Mouse (Mus musculus): ENCODE data around the gene Tnnt1.
"Not testable (repeated sequence)": the region's sequence is repeated elsewhere in the genome, so short reads cannot be mapped to it uniquely, and the experiment has no call there.

Gene Tnnt1

DNA sequence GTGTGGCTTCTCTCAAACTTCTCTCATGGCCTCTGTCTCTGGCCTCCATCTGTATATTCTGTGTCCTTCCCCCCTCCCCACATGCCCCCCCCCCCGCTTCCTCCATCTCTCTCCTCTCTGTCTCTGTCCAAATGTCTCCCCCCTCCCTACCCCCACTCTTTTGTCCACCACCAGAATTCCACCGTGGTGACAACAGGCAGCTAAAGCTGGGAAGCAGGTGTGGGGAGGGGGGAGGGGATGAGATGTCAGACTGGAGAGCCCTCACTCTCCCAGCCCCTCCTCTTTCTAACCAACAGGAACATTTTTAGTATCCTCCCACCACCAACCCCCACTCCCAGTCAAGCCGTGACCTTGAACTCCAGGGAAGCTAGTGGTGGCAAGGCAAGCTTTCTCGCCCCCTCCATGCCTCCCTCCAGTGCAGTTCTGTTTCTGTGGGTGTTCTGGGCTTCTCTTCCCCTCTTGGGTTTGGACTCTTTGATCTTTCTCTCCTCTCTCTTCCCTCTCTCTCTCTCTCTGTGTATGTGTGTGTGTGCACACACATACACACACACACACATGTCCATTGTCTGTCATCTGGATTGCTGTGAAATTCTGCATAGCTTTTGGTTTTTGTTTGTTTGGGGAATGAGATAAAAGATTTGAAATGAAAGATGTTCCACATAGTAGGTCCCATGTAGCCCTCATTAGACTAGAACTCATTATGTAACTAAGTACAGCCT is at the start of gene Tnnt1:
Gene Tnnt1, minus strand, starts transcription at position 51 of the 719 bp plus-strand sequence.
- no peak for DNase-seq (ENCODE audit: low read depth)

DNA sequence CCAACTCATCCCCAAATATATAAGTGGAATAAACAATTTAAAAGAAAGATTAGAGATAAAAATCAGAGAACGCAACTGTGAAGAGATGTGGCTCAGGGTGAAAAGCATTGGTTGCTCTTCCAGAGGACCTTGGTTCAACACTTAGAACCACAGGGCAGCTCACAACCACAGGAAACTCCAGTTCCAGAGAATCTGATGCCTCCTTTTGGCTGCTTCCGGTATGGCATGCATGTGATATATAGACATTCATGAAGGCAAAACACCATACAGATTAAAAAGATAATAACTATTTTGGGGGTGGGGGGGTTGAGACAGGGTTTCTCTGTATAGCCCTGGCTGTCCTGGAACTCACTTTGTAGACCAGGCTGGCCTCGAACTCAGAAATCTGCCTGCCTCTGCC is 46.5 kb upstream of the Tnnt1 start:
- no peak for DNase-seq (ENCODE audit: low read depth)

DNA sequence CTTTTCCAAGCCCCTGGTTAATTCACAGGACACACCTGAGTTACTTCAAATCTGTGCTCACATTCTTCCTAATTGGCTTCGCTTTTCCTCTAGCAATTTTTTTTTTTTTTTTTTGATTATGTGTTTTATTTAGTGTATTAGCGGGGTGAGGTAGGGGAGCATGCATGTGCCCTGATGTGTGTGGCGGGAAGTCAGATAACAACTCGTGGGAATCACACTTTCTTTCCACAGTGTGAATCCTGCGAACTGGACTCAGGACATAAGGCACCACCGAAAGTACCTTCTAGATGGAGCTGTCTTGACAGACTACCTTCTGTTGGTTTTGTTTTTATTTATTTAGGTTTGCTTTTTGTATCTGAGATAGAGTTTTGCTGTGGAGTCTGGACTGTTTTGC is 41.0 kb upstream of the Tnnt1 start:
- no peak for DNase-seq (ENCODE audit: low read depth)

DNA sequence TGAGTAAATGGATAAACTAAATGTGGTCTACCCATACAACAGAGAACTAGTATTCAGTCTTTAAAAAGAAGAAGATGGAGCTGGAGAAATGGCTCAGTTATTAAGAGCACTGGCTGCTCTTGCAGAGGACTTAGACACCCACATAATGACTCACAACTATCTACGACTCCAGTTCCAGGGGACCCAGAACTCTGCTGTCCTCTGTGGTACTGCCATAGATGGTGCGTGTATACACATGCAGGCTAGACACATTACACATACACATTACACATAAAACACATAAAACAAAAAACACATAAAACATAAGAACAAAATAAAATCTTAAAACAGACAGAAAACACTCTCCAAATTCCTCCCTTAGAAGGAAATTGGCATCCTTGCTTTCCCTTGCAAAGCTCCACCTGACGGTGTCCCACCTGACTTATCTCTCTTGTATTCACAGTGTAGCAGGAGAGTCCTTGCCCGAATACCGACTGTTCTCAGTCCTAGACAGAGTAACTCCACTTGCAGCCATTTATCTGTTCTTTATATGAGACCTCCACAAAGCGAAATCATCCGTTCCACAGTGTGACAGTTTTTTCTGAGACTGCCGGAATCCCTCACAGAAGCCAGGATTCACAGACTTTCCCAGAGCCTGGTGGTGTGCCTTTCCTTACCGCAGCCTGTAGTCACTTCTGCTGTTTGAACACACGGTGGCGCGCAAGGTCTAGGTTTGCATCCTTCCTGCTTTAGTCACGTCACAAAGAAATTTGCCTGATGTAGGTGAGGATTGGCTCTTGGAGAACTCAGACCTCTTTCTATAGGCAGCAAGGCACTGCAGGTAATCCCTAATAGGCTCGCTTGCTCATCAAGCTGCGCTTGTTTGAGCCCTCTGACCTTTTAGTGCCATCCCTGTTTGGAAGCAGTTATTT is 40.3 kb upstream of the Tnnt1 start:
- peak; percentile 71 for DNase-seq (ENCODE audit: low read depth)

DNA sequence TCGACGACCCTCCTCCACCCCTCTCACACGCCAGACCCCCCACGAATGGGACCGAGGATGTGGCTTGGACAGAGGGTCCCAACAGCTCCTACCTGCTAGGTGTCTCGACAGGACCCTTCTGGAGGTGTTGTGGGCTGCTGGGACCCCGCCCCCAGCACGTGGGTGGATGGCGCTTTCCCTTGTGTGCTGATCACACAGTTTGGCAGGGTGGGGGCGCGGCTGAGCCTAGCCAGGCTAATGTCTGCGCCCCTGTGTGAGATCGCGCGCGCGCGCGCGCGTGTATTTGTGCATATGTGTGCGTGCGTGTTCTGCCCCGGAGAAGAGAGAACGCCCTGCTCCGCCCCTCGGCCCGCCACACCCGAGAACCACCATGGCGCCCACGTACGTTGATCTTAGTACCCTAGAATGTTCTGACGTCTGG is 31.0 kb upstream of the Tnnt1 start, which contains the start of gene Syt5:
Gene Syt5, minus strand, starts transcription at position 321 of the 421 bp plus-strand sequence.
- no peak for DNase-seq (ENCODE audit: low read depth)

DNA sequence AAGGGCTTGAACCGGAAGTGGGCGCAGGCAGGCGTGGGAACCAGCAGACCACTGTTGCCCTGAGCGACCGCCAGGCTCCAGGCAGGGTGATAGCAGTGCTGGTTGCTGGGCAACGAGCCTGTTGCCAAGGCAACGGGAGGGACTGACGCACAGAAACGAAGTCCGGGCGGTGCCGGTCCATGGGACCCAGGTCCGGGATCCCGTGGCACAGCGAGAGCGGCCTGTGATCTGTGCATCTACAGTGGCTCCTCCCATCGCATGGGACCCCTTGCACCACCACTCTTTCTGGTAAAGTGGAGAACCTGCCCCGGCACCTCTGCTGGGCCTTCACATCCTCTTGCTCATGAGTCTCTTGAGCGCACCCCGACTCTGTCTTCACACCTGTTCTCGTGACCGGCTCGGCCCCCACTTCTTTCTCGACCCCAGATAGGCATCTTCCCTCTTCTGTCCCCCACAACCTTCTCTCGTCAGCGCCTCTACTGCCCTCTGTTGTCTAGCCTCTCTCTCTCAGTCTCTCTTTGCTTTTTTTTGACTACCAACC is 30.5 kb upstream of the Tnnt1 start:
- DNase-seq (ENCODE audit: low read depth), result no peak

DNA sequence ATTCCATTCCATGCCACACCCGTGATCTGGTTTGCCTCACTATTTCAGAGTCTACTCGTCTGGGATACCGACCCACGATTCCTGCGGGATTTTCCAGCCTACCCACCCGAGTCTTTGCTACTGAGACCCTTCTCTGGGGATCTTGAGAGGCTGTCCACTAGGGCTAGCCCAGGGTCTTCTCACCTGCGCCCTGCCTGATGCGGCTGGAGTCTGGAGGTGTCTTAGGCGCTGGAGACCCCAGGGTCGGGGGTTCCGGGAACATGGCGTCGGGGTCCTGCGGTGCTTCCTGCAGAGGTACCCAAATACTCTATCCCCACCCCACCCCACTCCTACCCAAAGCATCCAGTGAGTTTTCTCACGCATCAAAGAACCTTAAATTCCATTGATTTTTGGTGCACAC is 29.9 kb upstream of the Tnnt1 start:
- DNase-seq (ENCODE audit: low read depth), result no peak

DNA sequence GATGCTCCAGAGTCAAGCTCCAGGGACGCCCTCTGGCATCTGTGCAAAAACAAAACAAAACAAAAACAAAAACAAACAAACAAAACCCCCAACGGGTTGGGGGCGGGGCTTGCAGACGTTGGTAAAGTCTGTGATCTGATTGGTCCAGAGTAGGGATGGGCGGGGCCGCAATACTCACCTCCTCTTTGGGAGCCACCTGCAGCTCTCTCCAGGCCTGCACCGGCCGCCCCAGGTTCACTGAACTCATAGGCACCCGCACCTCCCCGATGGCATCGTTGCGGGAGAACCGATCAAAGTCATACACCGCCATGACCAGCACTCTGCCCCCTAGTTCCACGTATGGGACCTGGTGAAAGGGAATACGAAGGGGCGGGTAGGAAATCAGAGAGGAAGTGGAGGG is 25.8 kb upstream of the Tnnt1 start:
- DNase-seq (ENCODE audit: low read depth), result no peak

DNA sequence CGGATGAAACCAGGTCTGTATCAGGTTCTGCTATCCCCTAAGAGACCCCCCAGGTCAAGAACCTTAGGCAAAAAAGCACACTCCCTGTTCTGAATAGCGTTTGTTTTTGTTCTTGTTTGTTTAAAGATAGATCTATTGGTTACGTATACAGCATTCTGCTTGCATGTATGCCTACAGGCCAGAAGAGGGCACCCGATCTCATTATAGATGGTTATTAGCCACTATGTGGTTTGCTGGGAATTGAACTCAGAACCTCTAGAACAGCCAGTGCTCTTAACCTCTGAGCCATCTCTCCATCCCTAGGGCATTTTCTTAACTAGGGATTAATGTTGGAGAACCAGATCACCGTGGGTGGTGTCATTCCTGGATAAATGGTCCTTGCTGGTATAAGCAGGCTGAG is 25.2 kb upstream of the Tnnt1 start:
- no peak for DNase-seq (ENCODE audit: low read depth)

DNA sequence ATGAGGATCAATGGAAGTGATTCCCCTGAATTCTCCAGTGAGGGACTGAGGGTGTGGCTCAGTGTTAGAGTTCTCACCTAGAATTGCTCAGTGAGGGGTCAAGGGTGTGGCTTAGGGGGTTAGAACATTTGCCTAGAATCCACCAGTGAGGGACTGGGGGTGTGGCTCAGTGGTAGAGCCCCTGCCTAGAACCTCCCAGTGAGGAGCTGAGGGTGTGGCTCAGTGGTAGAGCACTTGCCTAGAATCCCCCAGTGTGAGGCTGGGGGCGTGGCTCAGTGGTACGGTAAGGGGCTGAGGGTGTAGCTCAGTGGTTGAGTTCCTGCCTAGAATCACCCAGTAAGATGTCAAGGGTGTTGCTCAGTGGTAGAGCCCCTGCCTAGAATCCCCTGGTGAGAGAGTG is 22.8 kb upstream of the Tnnt1 start:
- no peak for DNase-seq (ENCODE audit: low read depth)

DNA sequence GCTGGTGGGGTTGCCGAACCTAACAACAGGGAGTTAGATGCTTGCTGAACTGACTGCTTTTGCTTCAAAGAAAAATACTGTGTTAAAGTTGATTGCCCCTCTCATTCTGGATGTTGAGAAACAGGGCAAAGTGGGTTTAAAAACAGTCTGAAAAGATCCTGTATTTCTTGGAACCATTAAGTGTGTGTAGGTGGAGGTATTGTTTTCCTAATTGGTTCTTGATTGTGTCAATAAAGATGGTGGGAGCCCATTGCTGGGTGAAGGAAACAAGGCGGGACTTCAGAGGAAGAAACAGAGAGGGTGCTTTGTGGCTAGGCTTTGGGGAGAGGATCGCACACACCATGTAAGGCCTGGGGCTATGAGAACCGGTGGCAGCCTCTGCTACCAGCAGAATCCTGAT is 21.0 kb upstream of the Tnnt1 start:
- DNase-seq (ENCODE audit: low read depth), result no peak

DNA sequence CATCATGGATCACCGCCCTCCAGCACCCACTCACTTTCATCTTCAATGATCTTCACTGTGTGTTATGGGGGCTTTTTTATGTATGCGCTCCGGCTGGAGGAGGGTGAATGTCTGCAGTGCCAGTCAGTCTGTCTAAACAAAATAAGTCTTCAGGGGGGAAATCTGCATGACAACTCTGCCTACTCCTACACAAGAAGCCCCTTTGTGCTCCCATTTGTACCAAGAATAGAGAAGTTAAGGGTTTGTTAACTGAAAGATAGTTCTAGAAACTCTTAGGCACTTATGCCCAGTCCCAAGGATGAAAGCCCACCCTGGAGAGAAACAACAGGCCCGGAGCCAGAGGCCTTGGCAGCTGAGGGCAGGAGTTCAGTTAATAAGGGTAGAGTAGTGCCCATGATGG is 20.2 kb upstream of the Tnnt1 start:
- no peak for DNase-seq (ENCODE audit: low read depth)

DNA sequence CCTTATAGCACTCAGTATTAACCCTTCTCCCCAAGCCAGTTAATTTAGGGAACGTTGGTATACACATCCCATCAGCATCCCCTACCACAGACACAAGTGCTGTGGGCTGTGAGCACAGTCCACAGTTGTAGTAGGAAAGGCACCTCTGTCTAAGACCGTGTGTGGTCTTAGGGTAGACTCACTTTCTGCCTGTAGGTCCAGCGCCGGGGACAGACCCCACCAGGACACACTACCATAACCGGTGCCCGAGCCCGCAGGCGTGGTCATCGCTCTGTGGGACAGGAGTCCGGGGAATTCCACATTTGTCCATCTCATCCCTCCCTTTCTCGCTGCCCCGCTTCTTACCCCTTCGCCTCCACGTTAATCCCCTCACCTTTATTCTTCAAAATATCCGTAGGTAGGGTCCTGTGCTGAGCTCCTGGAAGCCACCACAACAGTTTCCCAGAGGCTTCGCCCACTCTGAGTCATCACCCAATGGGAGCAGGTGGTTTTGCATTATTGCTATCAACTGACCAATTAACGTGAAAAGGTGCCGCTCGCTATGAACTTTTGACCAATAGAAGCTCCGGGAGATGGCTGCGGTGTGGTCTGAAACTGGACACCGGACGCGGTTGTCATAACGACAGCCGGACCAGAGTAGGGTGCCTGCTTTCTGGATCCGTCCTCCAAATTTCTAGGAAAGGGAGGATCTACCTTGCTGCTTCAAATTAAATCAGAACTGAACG is 16.0 kb upstream of the Tnnt1 start, which contains the start of gene Dnaaf3:
Gene Dnaaf3, minus strand, starts transcription at position 449 of the 725 bp plus-strand sequence.
- no peak for DNase-seq (ENCODE audit: low read depth)

DNA sequence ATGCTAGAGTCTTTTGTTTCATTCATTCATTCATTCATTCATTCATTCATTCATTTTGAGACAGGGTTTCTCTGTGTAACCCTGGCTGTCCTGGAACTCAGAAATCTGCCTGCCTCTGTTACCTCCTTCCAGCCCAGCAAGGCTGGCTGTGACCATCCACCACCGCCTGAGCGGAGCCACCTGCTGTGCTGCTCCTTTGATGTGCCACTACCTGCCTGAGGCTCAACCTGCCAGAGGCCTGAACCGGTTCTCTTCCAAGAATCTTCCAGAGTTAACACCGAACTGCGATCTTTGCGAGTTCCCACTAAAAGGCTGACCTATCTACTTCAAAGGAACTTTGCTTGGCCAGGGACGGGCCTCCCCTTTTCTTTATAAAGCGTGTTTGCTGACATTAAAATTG is 14.0 kb upstream of the Tnnt1 start:
- not testable (repeated sequence) for DNase-seq (ENCODE audit: low read depth)

DNA sequence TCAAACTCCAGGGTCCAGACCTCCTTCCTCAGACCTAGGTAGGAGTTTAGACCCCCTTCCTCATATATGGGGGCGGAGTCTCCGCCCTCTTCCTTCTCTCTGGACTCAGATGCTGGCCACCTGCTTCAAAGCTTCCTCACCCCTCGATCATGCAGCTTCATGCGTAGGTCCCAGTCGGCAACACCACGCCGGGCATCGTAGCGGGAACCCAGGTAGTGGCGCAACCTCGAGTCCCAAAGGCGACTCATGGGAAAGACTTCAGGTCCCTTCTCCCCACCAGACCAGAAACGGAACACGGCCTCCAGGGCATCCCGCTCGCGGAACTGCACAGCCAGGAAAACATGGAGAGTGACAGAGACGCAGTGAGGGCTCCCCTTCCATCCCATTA is 11.1 kb upstream of the Tnnt1 start:
- DNase-seq (ENCODE audit: low read depth), result no peak

DNA sequence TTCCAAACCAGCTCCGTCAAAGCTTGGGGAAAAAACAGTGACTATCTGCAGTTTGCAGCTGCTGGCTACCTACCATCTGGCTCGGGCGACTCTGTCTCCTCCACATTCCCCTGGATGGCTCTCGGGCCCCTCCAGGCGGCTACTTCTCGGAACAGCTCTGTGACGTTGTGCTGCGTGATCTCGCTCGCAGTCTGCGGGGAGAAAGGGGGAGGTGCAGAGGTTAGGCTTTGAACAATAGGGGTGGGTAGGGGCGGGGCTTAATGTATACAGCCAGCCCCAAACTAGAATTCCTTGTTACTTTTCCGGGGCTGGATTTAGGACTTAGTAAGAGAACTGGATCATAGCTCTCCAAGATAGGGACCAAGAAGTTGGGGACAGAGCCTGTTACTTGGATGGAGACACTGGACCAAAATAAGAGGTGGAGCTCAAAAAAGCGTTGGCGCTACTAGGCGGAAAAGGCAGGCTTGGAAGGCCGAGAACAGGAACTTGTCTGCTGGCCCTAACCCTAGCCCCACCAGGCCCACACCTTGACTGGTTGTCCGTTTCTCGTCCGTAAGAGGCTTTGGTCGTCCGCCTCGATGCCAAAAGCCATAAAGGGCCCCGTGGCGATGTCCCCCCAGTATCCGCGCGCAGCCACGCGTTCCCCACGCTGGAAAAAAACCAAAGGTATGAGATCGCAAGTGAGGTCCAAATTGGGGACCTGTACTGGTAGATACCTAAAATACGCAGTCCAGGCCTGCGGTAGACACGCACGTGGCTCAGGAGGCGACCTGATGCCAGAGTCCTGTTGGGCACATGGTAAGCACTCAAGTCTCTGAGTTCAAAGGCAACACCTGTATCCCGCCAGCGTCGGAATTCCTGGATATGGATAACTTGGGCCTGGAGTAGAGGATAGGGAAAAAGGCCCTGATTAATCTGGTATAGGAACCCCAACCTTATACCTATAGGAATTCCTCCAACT is 10.4 kb upstream of the Tnnt1 start:
- peak; percentile 82 for DNase-seq (ENCODE audit: low read depth)

DNA sequence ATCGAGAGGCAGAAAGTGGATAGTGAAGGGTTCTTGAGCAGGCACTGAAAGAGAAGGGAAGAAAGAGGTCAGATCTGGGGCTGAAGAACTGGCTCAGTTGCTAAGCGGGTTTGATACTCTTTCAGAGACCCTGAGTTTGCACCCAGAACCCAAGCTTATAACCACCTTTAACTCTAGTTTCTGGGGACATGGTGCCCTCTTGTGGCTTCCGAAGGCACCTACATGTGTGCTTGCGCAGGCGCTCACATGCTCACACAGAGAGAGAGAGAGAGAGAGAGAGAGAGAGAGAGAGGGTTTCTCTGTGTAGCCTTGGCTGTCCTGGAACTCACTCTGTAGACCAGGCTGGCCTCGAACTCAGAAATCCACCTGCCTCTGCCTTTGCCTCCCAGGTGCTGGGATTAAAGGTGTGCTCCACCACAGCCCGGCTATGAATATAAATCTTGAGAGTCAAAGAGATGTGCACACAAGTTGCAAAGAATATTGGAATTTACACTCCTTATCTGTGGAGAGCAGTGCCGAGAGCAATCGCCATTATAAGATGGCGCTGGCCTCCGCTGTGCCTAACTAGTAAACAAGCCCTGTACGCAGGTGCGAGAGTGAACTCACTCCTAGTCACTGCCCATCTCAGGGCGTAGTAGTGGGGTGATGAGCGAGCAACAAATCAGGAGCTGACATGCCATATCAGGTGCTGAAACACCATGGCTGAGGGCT is 8.2 kb upstream of the Tnnt1 start, which contains the start of gene Tnni3:
Gene Tnni3, minus strand, starts transcription at position 18 of the 711 bp plus-strand sequence.
- peak; percentile 57 for DNase-seq (ENCODE audit: low read depth)

DNA sequence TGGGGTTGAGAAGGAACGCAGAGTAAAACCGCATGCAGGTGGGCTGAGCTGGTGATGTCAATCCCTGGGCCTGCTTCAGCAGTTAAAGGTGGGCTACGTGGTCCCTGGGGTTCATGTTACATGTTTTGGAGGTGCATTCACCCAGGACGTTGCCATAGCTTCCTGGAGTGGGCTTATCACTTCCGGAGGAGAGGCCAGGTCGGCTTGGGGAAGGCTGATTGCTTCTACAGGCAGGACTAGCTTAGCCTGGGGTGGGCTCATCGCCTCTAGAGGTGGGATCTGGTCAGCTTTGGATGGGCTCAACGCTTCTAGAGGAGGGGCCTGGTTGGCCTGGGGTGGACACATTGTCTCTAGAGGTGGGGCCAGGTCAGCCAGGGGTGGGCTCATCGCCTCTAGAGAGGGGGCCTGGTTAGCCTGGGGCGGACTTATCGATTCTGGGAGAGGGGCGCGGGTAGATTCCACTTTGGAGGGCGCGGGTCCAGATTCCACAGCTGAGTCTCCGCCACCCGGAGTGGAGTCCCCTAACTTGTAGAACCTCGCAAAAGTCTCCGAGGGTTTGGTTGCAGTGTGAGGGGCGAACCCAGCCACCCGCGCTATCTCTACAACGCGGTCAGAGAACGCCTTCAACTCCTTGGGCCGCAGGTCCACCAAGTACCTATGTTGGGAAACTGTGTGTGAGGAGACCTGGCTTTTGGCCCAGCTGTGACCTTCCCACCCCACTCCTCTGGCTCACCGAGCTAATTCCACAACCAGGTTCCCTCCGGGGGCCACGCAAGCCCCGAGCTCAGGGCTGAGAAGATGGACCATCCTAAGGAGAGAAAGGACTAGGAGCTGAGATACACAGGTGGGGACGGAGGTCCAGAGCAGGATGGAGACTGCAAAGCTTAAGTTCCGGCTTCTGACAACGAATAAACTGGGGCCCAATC is 7.3 kb upstream of the Tnnt1 start:
- no peak for DNase-seq (ENCODE audit: low read depth)

DNA sequence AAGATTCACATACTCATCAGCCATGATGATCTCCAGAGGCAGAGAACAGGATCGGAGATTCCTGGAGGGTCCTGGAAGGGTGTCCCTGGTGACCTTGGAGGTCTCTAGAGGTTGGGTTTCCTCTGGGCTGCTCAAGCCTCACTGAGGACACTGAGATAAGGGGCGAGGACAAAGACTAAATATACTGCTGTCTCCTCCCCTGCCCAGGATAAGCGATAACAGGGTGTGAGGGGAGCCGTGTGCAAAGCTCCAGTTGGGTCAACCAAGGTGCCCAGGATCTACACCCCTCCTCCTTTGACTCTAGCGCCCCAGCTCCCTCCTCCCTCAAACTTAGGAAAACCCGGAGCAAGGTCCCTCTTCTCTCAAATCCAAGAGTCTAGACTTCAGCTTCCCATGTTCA is 6.1 kb upstream of the Tnnt1 start:
- DNase-seq (ENCODE audit: low read depth), result no peak
